Mouse (Mus musculus): ENCODE measurements around the gene Mcm2.

GRCm38 (mm10) chr6:88836178-88836819 lies 62.3 kb downstream of the Mcm2 start:
- TF ChIP-seq POLR2A (IDR thresholded peaks at IDR 0.05; ENCODE audit: borderline replicate concordance, low read depth, low read length) (no peak), CTCF (IDR thresholded peaks at IDR 0.05; ENCODE audit: low read depth, low read length) (no peak)

Measured in bone marrow macrophage, adult 2 months (primary cell).